Mouse (Mus musculus): ENCODE measurements around the gene Foxf2.

Foxf2 gene

DNA sequence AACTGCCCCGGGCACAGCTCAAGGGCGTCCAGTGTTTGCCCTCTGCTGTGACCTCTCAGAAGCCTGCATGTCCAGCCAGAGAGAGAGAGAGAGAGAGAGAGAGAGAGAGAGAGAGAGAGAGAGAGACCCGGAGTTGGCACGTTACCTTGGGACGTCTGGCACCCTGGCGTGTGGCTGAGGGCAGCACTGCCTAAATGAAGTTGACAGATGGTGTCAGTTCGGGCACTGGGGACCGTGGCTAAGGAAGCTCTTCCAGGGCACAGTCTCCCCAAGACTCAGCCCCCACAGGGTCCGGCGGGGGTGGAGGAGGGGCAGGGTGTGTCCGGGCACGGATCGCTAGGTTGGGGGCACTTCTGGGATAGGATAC, 667 bp upstream of the Foxf2 start:
- no peak for DNase-seq (ENCODE audit: extremely low spot score)

DNA sequence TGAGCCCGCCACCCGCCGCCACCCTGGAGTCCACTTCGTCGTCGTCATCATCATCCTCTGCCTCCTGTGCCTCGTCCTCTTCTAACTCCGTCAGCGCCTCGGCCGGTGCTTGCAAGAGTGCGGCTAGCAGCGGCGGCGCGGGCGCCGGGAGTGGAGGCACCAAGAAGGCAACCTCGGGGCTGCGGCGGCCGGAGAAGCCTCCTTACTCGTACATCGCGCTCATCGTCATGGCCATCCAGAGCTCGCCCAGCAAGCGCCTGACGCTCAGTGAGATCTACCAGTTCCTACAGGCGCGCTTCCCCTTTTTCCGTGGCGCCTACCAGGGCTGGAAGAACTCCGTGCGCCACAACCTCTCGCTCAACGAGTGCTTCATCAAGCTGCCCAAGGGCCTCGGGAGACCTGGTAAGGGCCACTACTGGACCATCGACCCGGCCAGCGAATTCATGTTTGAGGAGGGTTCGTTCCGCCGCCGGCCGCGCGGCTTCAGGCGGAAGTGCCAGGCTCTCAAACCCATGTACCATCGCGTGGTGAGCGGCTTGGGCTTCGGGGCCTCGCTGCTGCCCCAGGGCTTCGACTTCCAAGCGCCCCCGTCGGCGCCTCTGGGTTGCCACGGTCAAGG, 676 bp downstream of the Foxf2 start:
- peak; percentile 66 for DNase-seq (ENCODE audit: extremely low spot score)

DNA sequence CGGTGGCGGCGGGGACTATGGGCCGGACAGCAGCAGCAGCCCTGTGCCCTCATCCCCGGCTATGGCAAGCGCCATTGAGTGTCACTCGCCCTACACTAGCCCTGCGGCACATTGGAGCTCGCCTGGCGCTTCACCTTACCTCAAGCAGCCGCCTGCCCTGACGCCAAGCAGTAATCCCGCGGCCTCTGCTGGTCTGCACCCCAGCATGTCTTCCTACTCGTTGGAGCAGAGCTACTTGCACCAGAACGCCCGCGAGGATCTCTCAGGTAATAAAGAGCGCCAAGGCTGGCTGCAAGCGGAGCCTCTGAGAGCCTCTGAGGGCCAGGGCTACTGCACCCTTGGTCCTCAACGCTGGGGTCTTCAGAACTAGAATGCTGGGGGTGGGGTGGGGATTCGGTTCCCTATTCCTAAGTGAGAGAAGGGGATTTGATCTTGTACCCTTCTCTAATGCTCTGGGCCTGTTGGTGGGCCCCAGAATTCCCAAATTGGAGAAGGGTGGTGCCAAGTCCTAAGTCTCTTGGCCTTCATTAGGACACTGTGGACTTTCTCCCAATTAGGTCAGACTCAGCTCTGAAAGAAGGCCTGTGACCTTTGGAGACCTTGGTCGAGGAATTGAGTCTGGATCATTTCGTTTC, 1.5 kb downstream of the Foxf2 start:
- peak; percentile 35 for DNase-seq (ENCODE audit: extremely low spot score)

DNA sequence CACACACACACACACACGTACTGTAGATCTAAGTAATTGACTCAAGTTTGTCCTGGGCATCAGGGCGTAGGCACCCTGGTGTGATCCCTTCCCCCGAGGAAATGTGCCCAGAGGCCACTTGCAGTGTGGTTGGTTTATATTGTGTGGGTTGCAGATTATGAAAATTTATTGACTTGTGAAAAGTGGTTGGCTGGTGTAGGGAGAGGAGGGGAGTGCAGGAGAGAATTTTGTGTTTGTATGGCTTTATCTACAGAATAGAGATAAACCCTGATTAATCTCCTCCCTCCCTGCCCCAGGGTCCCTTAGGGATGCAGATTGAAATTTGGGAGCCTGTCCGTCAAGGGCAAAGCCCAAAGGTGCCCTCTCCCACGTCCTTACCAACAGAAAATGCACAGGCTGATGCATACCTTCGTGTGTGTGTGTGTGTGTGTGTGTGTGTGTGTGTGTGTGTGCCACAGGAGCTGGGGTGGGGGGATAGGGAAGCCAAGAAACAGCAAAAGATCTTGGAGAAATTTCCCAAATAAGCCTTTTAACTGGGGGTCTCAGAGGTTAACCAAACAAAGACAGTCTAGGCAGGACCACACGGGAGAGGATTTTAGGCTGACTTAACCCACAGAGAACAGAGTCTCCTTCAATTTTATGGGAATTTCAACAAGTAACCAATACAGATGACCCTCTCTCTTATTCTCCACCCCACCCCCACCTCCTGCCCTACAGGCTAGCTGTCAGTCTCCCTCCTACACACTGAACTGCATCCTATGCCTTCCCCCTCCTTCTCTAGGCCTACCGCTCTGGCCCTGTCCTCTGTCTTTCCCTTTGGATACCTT, 2.5 kb downstream of the Foxf2 start:
- DNase-seq (ENCODE audit: extremely low spot score): peak; percentile 22

DNA sequence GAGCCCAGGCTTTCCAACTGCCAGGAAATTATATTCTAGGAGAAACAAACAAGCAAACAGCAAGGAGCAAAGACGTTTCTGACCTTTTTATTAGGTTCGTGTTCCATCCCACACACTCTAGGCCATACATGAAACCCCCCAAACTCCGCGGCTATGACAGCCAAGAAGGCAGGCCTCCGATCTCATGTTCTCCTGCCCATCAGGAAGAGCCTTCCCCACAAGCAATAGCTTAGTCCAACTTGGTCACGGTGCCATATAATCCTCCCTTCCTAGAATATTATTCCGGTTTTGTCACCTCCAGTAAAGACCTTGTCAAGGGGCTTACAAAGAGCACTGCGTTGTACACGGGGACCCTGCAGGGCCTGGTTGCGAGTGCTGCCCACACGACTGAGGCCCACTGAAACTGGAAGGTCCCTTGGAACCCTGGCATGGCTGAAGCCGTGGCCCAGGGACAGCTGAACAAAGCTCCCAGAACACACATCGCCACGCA, 3.1 kb downstream of the Foxf2 start:
- DNase-seq (ENCODE audit: extremely low spot score): peak; percentile 51

- DNase-seq (ENCODE audit: extremely low spot score): peak; percentile 58
Observed at GRCm38 (mm10) chr13:31629321-31629851, 3.8 kb downstream of the Foxf2 start.

GRCm38 (mm10) chr13:31630051-31630450, 4.4 kb downstream of the Foxf2 start:
- peak; percentile 15 for DNase-seq (ENCODE audit: extremely low spot score)

GRCm38 (mm10) chr13:31630551-31630950, 4.9 kb downstream of the Foxf2 start:
- DNase-seq (ENCODE audit: extremely low spot score): peak; percentile 43

GRCm38 (mm10) chr13:31631291-31631690, 5.7 kb downstream of the Foxf2 start:
- DNase-seq (ENCODE audit: extremely low spot score): no peak

GRCm38 (mm10) chr13:31632450-31632849, 6.8 kb downstream of the Foxf2 start:
- peak; percentile 78 for DNase-seq (ENCODE audit: extremely low spot score)

GRCm38 (mm10) chr13:31633259-31633658, 7.6 kb downstream of the Foxf2 start:
- no peak for DNase-seq (ENCODE audit: extremely low spot score)

- DNase-seq (ENCODE audit: extremely low spot score): no peak
Observed at GRCm38 (mm10) chr13:31635546-31635945, 9.9 kb downstream of the Foxf2 start.

DNA sequence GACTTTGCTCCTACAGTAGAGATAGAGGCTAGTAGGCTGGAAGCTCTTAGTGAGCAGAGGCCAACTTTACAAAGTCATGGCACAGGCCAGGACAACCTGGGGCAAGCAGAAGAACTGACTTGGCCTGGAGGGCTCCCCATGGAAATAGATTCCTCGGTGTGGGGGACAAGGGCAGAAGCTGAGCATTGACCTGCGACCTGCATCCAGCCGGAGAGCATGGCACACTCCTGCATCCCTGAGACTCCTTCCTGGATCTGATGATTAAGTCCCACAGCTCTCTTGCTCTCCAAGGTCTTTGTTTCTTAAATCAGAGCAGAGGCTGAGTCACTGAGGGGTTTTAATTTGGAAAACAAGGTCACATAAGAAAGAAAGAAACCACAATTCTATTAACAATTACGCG, 15.9 kb downstream of the Foxf2 start:
- DNase-seq (ENCODE audit: extremely low spot score): no peak

GRCm38 (mm10) chr13:31652131-31652745, 26.6 kb downstream of the Foxf2 start:
- no peak for DNase-seq (ENCODE audit: extremely low spot score)

DNA sequence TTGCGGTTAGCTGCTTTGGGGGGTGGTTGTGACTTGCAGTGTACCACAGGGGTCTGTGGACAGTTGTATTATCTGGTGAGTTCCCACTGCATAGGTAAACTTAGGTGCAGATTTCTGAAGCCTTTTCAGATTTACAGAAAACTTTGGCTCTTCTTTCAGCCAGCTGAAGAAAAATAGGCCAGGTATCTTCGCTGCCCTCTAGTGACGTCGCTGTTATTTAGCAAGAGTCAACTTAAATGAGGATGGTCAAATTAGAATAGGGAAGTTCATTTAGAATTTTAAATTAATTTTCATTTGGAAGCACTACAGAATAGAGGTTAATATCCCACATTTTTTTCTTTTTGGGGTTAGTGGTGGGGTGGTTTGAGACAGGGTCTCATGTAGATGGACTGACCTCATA, 30.6 kb downstream of the Foxf2 start:
- no peak for DNase-seq (ENCODE audit: extremely low spot score)

- no peak for DNase-seq (ENCODE audit: extremely low spot score)
Observed at GRCm38 (mm10) chr13:31658212-31658611, 32.6 kb downstream of the Foxf2 start.

DNA sequence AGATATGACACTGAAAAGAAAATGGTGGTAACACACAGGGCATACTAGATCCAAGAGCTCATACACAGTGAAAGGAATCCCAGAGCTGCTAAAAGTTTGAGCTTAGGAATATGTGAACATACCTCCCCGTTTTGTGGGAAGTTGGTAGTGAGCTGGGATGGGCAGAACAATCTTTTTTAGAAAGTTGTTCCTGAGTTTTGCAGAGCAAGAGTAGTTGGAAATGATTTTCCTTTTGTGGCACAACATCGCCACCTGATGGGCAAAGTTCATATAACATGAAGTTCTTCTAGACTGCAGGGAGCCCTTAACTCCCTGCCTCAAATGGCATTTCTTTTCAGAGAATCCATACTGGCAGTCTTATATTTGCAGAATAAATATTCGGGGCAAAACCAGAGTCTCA, 33.3 kb downstream of the Foxf2 start:
- peak; percentile 74 for DNase-seq (ENCODE audit: extremely low spot score)

DNA sequence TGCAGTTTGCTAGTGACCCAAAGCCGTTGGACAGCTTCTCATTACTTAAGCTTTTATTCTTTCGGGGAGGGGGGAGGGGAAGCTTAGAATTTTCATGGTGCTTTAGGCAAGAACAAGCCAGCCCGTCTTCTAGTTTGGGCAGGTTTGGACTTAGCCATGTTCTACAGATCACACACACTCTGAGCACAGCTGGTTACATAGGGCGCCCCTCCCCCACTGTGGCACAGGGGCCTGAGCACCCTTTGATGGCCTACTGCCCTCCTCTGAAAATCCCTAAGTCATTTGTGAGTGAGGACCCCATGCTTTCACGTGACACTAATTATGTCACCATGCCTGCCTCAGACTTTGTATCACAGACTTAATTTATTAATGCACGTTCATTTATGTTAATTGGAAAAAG, 35.6 kb downstream of the Foxf2 start:
- no peak for DNase-seq (ENCODE audit: extremely low spot score)

- DNase-seq (ENCODE audit: extremely low spot score): no peak
Observed at GRCm38 (mm10) chr13:31665376-31665775, 39.8 kb downstream of the Foxf2 start.

DNA sequence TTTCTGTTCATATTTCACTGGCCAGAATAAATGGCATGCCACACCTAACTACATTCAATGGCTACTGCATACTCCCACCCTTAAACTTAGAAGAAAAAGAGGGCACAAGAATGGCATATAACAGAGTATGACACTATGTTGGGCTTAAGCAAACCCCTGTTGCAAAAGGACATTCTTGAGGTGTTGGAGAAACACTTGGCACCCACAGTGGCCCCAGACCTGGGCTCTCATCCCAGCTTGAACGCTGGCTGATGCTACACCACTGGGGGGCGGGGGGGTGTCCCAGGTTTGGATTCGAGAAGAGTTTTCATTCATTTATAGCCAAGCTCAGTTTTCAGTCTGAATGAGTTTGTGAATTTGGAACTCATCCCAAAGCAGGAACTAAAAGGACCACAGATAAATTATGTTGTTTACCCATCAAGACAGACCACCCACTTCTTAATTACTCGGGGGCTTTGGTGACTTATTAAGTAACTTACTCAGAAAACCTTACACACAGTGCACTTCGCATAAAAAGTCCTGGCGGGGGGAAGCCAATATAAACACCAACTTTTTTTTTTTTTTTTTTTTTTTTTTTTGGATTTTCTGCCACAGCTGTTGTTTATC, 42.4 kb downstream of the Foxf2 start:
- no peak for DNase-seq (ENCODE audit: extremely low spot score)

DNA sequence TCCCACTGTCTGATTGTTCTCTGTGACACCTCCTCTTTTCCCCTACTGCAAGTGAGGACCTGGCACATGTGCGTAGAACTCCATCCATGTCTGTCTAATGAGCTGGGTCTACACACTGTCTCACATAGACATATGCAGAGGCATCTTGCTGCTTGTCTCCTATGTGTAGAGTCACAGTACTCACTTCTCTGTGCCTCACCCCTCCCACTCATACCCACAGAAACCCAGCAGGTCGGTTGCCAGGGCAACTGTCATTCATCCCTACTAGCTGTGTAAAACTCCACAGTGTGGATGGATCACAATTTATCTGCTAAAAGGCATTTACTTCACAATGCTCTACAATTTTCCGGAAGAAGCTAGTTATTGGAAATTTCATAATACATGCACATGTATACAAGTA, 46.5 kb downstream of the Foxf2 start:
- no peak for DNase-seq (ENCODE audit: extremely low spot score)
